Mouse (Mus musculus) limb, embryonic 15.5 days (tissue): ENCODE measurements at regions not wholly inside any gene's neighbourhood (a gene's known extent, or its start where the extent isn't known, plus 50 kb on each side); places are given as distances from the start of the nearest gene placed in this dataset.

Experiments
- ATAC-seq: fragments of 200-750 bp; cut with Nextera tagmentation; 2 replicates; pipeline ENCODE4 v1.8.0; 2017; ENCODE audit warnings: low read depth, moderate TSS enrichment; ENCODE audit not compliant: insufficient number of reproducible peaks, low FRiP score, low TSS enrichment
- H3K27ac ChIP-seq: fragments of 300-500 bp; sonication (generic); 2 replicates; pipeline ENCODE4 v1.5.1; 2015; ENCODE audit warnings: moderate library complexity, mild to moderate bottlenecking, inconsistent platforms
- H3K27me3 ChIP-seq: fragments of 300-500 bp; sonication (generic); 2 replicates; pipeline ENCODE4 v1.6.1; 2015; ENCODE audit warnings: inconsistent platforms
- H3K36me3 ChIP-seq: fragments of 300-500 bp; sonication (generic); 2 replicates; pipeline ENCODE4 v1.6.1; 2015; ENCODE audit warnings: inconsistent platforms
- H3K4me1 ChIP-seq: fragments of 300-500 bp; sonication (generic); 2 replicates; pipeline ENCODE4 v1.6.1; 2015; ENCODE audit warnings: inconsistent platforms
- H3K4me2 ChIP-seq: fragments of 300-500 bp; sonication (generic); 2 replicates; pipeline ENCODE4 v1.6.1; 2015; ENCODE audit warnings: mild to moderate bottlenecking, inconsistent platforms
- H3K4me3 ChIP-seq: fragments of 300-500 bp; sonication (generic); 2 replicates; pipeline ENCODE4 v1.5.1; 2015; ENCODE audit warnings: mild to moderate bottlenecking, inconsistent platforms
- H3K9ac ChIP-seq: fragments of 300-500 bp; sonication (generic); 2 replicates; pipeline ENCODE4 v1.6.1; 2015; ENCODE audit warnings: inconsistent platforms
- H3K9me3 ChIP-seq: fragments of 300-500 bp; sonication (generic); 2 replicates; pipeline ENCODE4 v1.6.1; 2016; ENCODE audit warnings: inconsistent platforms
- WGBS: fragments of 180-500 bp; shearing (Covaris S2); methylation state at CpG from one replicate; pipeline ENCODE4 v1.1.7; 2015; 5-methylcytosine and 5-hydroxymethylcytosine counted together

- no peak overlapping the region for H3K4me2 ChIP-seq
- H3K9me3 ChIP-seq: no peaks in the 10 kb centered on the region
- no peak for ATAC-seq
- no peaks in the 10 kb centered on the region for H3K4me1 ChIP-seq
- H3K27ac ChIP-seq: no peak overlapping the region
- no peak overlapping the region for H3K9ac ChIP-seq
- 76% methylated on average over 3 of the region's 3 CpGs for WGBS
- no peaks in the 10 kb centered on the region for H3K36me3 ChIP-seq
- H3K27me3 ChIP-seq: no peaks in the 10 kb centered on the region
- no peak overlapping the region for H3K4me3 ChIP-seq
These were observed 142.9 kb upstream of the Dpyd start for GRCm38 (mm10) chr3:118418981-118419380.

GRCm38 (mm10) chr3:118421701-118422100 is 140.2 kb upstream of the Dpyd start:
- Histone ChIP-seq H3K9me3 (no peaks in the 10 kb centered on the region), H3K4me1 (peaks cover 6% of the 10 kb centered on the region), H3K9ac (no peak overlapping the region), H3K4me3 (no peak overlapping the region), H3K4me2 (no peak overlapping the region), H3K36me3 (no peaks in the 10 kb centered on the region), H3K27ac (no peak overlapping the region), H3K27me3 (0 out of 2 replicates have a peak, but pooled peaks cover 2% of the 10 kb centered on the region)
- WGBS: 30% methylated on average over 3 of the region's 3 CpGs
- ATAC-seq: no peak

- no peak overlapping the region for H3K9ac ChIP-seq
- H3K36me3 ChIP-seq: no peaks in the 10 kb centered on the region
- H3K27me3 ChIP-seq: peaks cover 12% of the 10 kb centered on the region
- ATAC-seq: no peak
- WGBS: 2% methylated on average over 19 of the region's 19 CpGs
- H3K4me2 ChIP-seq: peak overlapping the region; percentile 50
- peak overlapping the region; percentile 28 for H3K4me3 ChIP-seq
- H3K4me1 ChIP-seq: peaks cover 13% of the 10 kb centered on the region
- H3K27ac ChIP-seq: no peak overlapping the region
- H3K9me3 ChIP-seq: no peaks in the 10 kb centered on the region
These were observed 136.2 kb upstream of the Dpyd start for GRCm38 (mm10) chr3:118425748-118426147.

GRCm38 (mm10) chr3:118428523-118428922 is 133.4 kb upstream of the Dpyd start:
- 1% methylated on average over 5 of the region's 5 CpGs for WGBS
- Histone ChIP-seq H3K27ac (no peak overlapping the region), H3K36me3 (no peaks in the 10 kb centered on the region), H3K9ac (no peak overlapping the region), H3K9me3 (no peaks in the 10 kb centered on the region), H3K27me3 (peaks cover 37% of the 10 kb centered on the region), H3K4me2 (no peak overlapping the region), H3K4me1 (peaks cover 20% of the 10 kb centered on the region), H3K4me3 (no peak overlapping the region)
- no peak for ATAC-seq

GRCm38 (mm10) chr3:118429825-118430630 is 131.9 kb upstream of the Dpyd start:
- Histone ChIP-seq H3K4me1 (peaks cover 32% of the 10 kb centered on the region), H3K27me3 (peaks cover 49% of the 10 kb centered on the region), H3K4me2 (peak overlapping the region; percentile 47), H3K9me3 (no peaks in the 10 kb centered on the region), H3K36me3 (no peaks in the 10 kb centered on the region), H3K4me3 (peak overlapping the region; percentile 21), H3K27ac (no peak overlapping the region), H3K9ac (no peak overlapping the region)
- WGBS: 10% methylated on average over 29 of the region's 29 CpGs
- no peak for ATAC-seq

- H3K27me3 ChIP-seq: peaks cover 55% of the 10 kb centered on the region
These were observed 131.4 kb upstream of the Dpyd start for GRCm38 (mm10) chr3:118430631-118430906.

GRCm38 (mm10) chr3:118431031-118431723 is 130.8 kb upstream of the Dpyd start:
- H3K4me1 ChIP-seq: peaks cover 27% of the 10 kb centered on the region
- no peaks in the 10 kb centered on the region for H3K9me3 ChIP-seq
- H3K4me2 ChIP-seq: peak overlapping the region; percentile 47
- ATAC-seq: peak; percentile 69; the same call in 1 of the 2 replicates
- H3K9ac ChIP-seq: no peak overlapping the region
- no peaks in the 10 kb centered on the region for H3K36me3 ChIP-seq
- H3K27me3 ChIP-seq: peaks cover 55% of the 10 kb centered on the region
- WGBS: 3% methylated on average over 22 of the region's 22 CpGs
- H3K4me3 ChIP-seq: peak overlapping the region; percentile 25
- H3K27ac ChIP-seq: no peak overlapping the region

More at GRCm38 (mm10) chr3:118430631-118430906, 131.4 kb upstream of the Dpyd start:
- H3K27ac ChIP-seq: no peak overlapping the region
- ATAC-seq: no peak
- H3K4me1 ChIP-seq: peaks cover 32% of the 10 kb centered on the region
- H3K9me3 ChIP-seq: no peaks in the 10 kb centered on the region
- H3K4me3 ChIP-seq: peak overlapping the region; percentile 21
- no peak overlapping the region for H3K9ac ChIP-seq
- peak overlapping the region; percentile 47 for H3K4me2 ChIP-seq
- 2% methylated on average over 7 of the region's 7 CpGs for WGBS
- no peaks in the 10 kb centered on the region for H3K36me3 ChIP-seq

GRCm38 (mm10) chr3:118433441-118434021 is 128.4 kb upstream of the Dpyd start:
- peak overlapping the region; percentile 81 for H3K4me2 ChIP-seq
- no peaks in the 10 kb centered on the region for H3K9me3 ChIP-seq
- WGBS: 2% methylated on average over 31 of the region's 31 CpGs
- no peaks in the 10 kb centered on the region for H3K36me3 ChIP-seq
- no peak overlapping the region for H3K27ac ChIP-seq
- H3K27me3 ChIP-seq: peaks cover 55% of the 10 kb centered on the region
- ATAC-seq: no peak
- H3K9ac ChIP-seq: no peak overlapping the region
- peak overlapping the region; percentile 40 for H3K4me3 ChIP-seq
- H3K4me1 ChIP-seq: peaks cover 27% of the 10 kb centered on the region

GRCm38 (mm10) chr3:118434311-118434710 is 127.6 kb upstream of the Dpyd start:
- peaks cover 55% of the 10 kb centered on the region for H3K27me3 ChIP-seq

GRCm38 (mm10) chr3:118434847-118435246 is 127.1 kb upstream of the Dpyd start:
- H3K4me3 ChIP-seq: peak overlapping the region; percentile 40
- no peaks in the 10 kb centered on the region for H3K36me3 ChIP-seq
- peak overlapping the region; percentile 81 for H3K4me2 ChIP-seq
- H3K27me3 ChIP-seq: peaks cover 53% of the 10 kb centered on the region
- no peak overlapping the region for H3K27ac ChIP-seq
- no peaks in the 10 kb centered on the region for H3K9me3 ChIP-seq
- WGBS: 2% methylated on average over 13 of the region's 13 CpGs
- ATAC-seq: no peak
- peaks cover 27% of the 10 kb centered on the region for H3K4me1 ChIP-seq
- H3K9ac ChIP-seq: no peak overlapping the region

More at GRCm38 (mm10) chr3:118434311-118434710, 127.6 kb upstream of the Dpyd start:
- Histone ChIP-seq H3K4me1 (peaks cover 27% of the 10 kb centered on the region), H3K27ac (no peak overlapping the region), H3K4me3 (peak overlapping the region; percentile 40), H3K4me2 (peak overlapping the region; percentile 81), H3K9me3 (no peaks in the 10 kb centered on the region), H3K36me3 (no peaks in the 10 kb centered on the region), H3K9ac (no peak overlapping the region)
- ATAC-seq: no peak
- 0% methylated on average over 17 of the region's 17 CpGs for WGBS

GRCm38 (mm10) chr3:118435248-118435647 is 126.7 kb upstream of the Dpyd start:
- Histone ChIP-seq H3K9ac (no peak overlapping the region), H3K4me2 (peak overlapping the region; percentile 81), H3K4me1 (peaks cover 23% of the 10 kb centered on the region), H3K9me3 (no peaks in the 10 kb centered on the region), H3K36me3 (no peaks in the 10 kb centered on the region), H3K27ac (no peak overlapping the region), H3K4me3 (peak overlapping the region; percentile 40), H3K27me3 (peaks cover 49% of the 10 kb centered on the region)
- no peak for ATAC-seq
- WGBS: 9% methylated on average over 9 of the region's 9 CpGs

- no peak overlapping the region for H3K4me3 ChIP-seq
- H3K9ac ChIP-seq: no peak overlapping the region
- H3K27ac ChIP-seq: no peak overlapping the region
- no peak overlapping the region for H3K4me2 ChIP-seq
- H3K36me3 ChIP-seq: no peaks in the 10 kb centered on the region
- no peak for ATAC-seq
- no peaks in the 10 kb centered on the region for H3K4me1 ChIP-seq
- 34% methylated on average over 8 of the region's 8 CpGs for WGBS
- no peaks in the 10 kb centered on the region for H3K27me3 ChIP-seq
- no peaks in the 10 kb centered on the region for H3K9me3 ChIP-seq
These were observed 118.1 kb upstream of the Dpyd start for GRCm38 (mm10) chr3:118443742-118444332.
